Mouse (Mus musculus): ENCODE results near the gene Xlr5c.
A peak's percentile ranks its signal among the peaks of the same experiment; 100 is the strongest.
"Not testable (repeated sequence)": the region's sequence is repeated elsewhere in the genome, so short reads cannot be mapped to it uniquely, and the experiment has no call there.

The Xlr5c gene

GRCm38 (mm10) chrX:73292876-73293275 is at the start of gene Xlr5c, which contains the start of gene Xlr5a:
TSS of gene Xlr5c (minus strand) at chrX:73292976.
TSS of gene Xlr5a (minus strand) at chrX:73292976.
- DNase-seq (ENCODE audit: low read depth) = not testable (repeated sequence)

GRCm38 (mm10) chrX:73342483-73342895 is 49.7 kb upstream of the Xlr5c start, which contains the start of gene Zfp275:
TSS of gene Zfp275 (plus strand) at chrX:73342621.
- peak; percentile 78 for DNase-seq (ENCODE audit: low read depth)

GRCm38 (mm10) chrX:73342068-73342467 is 49.3 kb upstream of the Xlr5c start:
- no peak for DNase-seq (ENCODE audit: low read depth)

GRCm38 (mm10) chrX:73341473-73341872 is 48.7 kb upstream of the Xlr5c start:
- DNase-seq (ENCODE audit: low read depth) = no peak

GRCm38 (mm10) chrX:73336740-73337139 is 44.0 kb upstream of the Xlr5c start, which contains the start of gene Gm45015:
TSS of gene Gm45015 (minus strand) at chrX:73336840.
- DNase-seq (ENCODE audit: low read depth) = no peak

- no peak for DNase-seq (ENCODE audit: low read depth)
Measured at GRCm38 (mm10) chrX:73333548-73333947, 40.8 kb upstream of the Xlr5c start.

- no peak for DNase-seq (ENCODE audit: low read depth)
Measured at GRCm38 (mm10) chrX:73327215-73327614, 34.4 kb upstream of the Xlr5c start.

GRCm38 (mm10) chrX:73321029-73321428 is 28.3 kb upstream of the Xlr5c start:
- no peak for DNase-seq (ENCODE audit: low read depth)

- peak; percentile 58 for DNase-seq (ENCODE audit: low read depth)
Measured at GRCm38 (mm10) chrX:73312522-73312921, 19.7 kb upstream of the Xlr5c start.

- DNase-seq (ENCODE audit: low read depth) = not testable (repeated sequence)
Measured at GRCm38 (mm10) chrX:73295745-73296144, 3.0 kb upstream of the Xlr5c start.

GRCm38 (mm10) chrX:73265270-73265669 is 27.5 kb downstream of the Xlr5c start, which contains the start of gene Xlr3c:
TSS of gene Xlr3c (minus strand) at chrX:73265390.
- DNase-seq (ENCODE audit: low read depth) = not testable (repeated sequence)

- not testable (repeated sequence) for DNase-seq (ENCODE audit: low read depth)
Measured at GRCm38 (mm10) chrX:73262428-73262827, 30.3 kb downstream of the Xlr5c start.

- not testable (repeated sequence) for DNase-seq (ENCODE audit: low read depth)
Measured at GRCm38 (mm10) chrX:73242821-73243325, 49.9 kb downstream of the Xlr5c start, which contains the start of gene Xlr4c. TSS of gene Xlr4c (minus strand) at chrX:73243130.

All from induced T-regulatory cell, adult 2 months (primary cell).